Mouse (Mus musculus): ENCODE results near the gene Naaladl1.

DNA sequence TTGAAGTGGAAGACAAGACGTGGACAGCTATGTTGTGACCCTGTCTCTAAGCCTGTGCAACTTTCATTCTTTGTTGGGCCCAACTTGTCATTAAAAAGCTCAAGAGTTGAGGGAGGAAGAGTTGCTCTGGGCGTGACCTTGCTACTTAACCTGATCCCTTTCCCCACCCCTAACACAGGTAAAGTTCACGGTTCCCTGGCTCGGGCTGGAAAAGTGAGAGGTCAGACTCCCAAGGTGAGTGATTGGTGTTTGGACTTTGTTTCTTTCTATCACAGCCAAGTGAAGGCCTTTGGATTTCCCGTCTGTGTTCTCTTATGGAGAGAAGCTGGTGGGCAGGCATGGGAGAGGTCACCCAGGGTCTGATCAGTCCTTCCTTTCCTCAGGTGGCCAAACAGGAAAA is 46.6 kb upstream of the Naaladl1 start:
- TF ChIP-seq TAL1 (IDR thresholded peaks at IDR 0.05; ENCODE audit: low read length): no peak
- TF ChIP-seq GATA1 (IDR thresholded peaks at IDR 0.05; ENCODE audit: low read length): no peak
